Comparison of ENCODE assay signal across 8 mouse cellular contexts in genomic region chr8:88576351-88577142, GRCm38 (mm10). TPM values are rescaled to one million over a fixed set of nuclear protein-coding genes. Genes with fewer than 3 reads are reported as not detected.
DNase-seq lines count a peak whose midpoint lies in the region; ATAC-seq lines count a peak whose summit lies in the region.
"Had no signal": no experiment of that assay in that cellular context is flagged by ENCODE, and none has a peak within 500 bp of the region (broad histone marks: within the 10 kb centered on the region; RNA-seq: fewer than 3 reads in every experiment).

No protein-coding gene starts in this region.

- H3K9ac ChIP-seq in heart, embryonic 11.5 days (ENCODE audit: low read depth, low read length): peak overlapping the region; percentile 58; the same call in 1 of the 2 replicates
- H3K9ac ChIP-seq: neural tube, embryonic 12.5 days had no signal

- H3K4me3 ChIP-seq in heart, embryonic 11.5 days (ENCODE audit: low read depth, low read length): no peak overlapping the region
- H3K4me3 ChIP-seq: neural tube, embryonic 12.5 days had no signal

- no peak overlapping the region for H3K4me2 ChIP-seq in heart, embryonic 11.5 days
- H3K4me2 ChIP-seq: neural tube, embryonic 12.5 days had no signal

- ATAC-seq in heart, embryonic 11.5 days (replicated peaks; ENCODE audit: insufficient number of reproducible peaks, low FRiP score, low TSS enrichment): no peak

- intact Hi-C loops in left cerebral cortex, postnatal 36 days (cut with DNase I): no loop called here

- peak; percentile 69 for DNase-seq in urinary bladder, postnatal 14 days (ENCODE audit: low spot score)
- no peak for DNase-seq in urinary bladder, postnatal 10 days (ENCODE audit: low spot score)
- DNase-seq in left cerebral cortex, postnatal 36 days (ENCODE audit: low spot score in 2 of 2): peak; percentile 57 to 76
- DNase-seq in right cerebral cortex, adult 2 months (ENCODE audit: low spot score in 2 of 2): peak; percentile 59 to 62
- no peak for DNase-seq in spleen, postnatal 10 days (ENCODE audit: low spot score in 2 of 2)
- no peak for DNase-seq in embryo, embryonic 11 days

- WGBS in heart, embryonic 11.5 days (ENCODE audit: insufficient replicate concordance): 72% methylated on average over 10 of the region's 10 CpGs

- H3K4me1 ChIP-seq in heart, embryonic 11.5 days (ENCODE audit: control insufficient read depth, insufficient read depth, low read length): peaks cover 47% of the 10 kb centered on the region

- peaks cover 3% of the 10 kb centered on the region; the same call in 1 of the 2 replicates for H3K27me3 ChIP-seq in heart, embryonic 11.5 days (ENCODE audit: control insufficient read depth, insufficient read depth, low read length)
- H3K27me3 ChIP-seq: neural tube, embryonic 12.5 days had no signal

- H3K9me3 ChIP-seq in heart, embryonic 11.5 days (replicated peaks; ENCODE audit: control insufficient read depth, low read length): no peaks in the 10 kb centered on the region
- H3K9me3 ChIP-seq: neural tube, embryonic 12.5 days had no signal

- H3K36me3 ChIP-seq in heart, embryonic 11.5 days (ENCODE audit: control insufficient read depth, insufficient read depth, low read length): no peaks in the 10 kb centered on the region

- H3K27ac ChIP-seq in heart, embryonic 11.5 days (ENCODE audit: low read depth, low read length): peak overlapping the region; percentile 35
- H3K27ac ChIP-seq: neural tube, embryonic 12.5 days had no signal

RNA-seq across cellular contexts. Expression of gene Nkd1, which starts 55.4 kb away (rescaled TPM):
- 17.3 and 18.3 TPM in 2 replicates for polyA plus RNA-seq in heart, embryonic 11.5 days (2014; fragmentation: Nextera tagmentation; extraction: Ambion mirVana)
- total RNA-seq in left cerebral cortex, postnatal 36 days (2021): 10 to 100 TPM; 18.8 to 18.9 TPM

RNA-seq across cellular contexts. Expression of gene Snx20, which starts 59.4 kb away (rescaled TPM):
- 0.39 and 0.63 TPM in 2 replicates for polyA plus RNA-seq in heart, embryonic 11.5 days (2014; fragmentation: Nextera tagmentation; extraction: Ambion mirVana)
- total RNA-seq in left cerebral cortex, postnatal 36 days (2021): 1 to 10 TPM; 1.6 to 1.7 TPM

Comparison
In these comparisons a context has a peak if more than half of its experiments do, and no peak if none do; other contexts are left out.
1. DNase-seq: peak in urinary bladder, postnatal 14 days (single experiment), left cerebral cortex, postnatal 36 days (2 of 2) and right cerebral cortex, adult 2 months (2 of 2); none in urinary bladder, postnatal 10 days (single experiment), spleen, postnatal 10 days (0 of 2) and embryo, embryonic 11 days (single experiment).